Mouse (Mus musculus): ENCODE measurements around the gene Acaa1a.

GRCm38 (mm10) chr9:119340909-119341816, 1.7 kb downstream of the Acaa1a start, which contains the start of gene Myd88:
- no peak for TF ChIP-seq CTCF (IDR thresholded peaks at IDR 0.05; ENCODE audit: borderline replicate concordance, control insufficient read depth, extremely low read depth, insufficient read depth, low read length, poor library complexity)
- TF ChIP-seq POLR2A (IDR thresholded peaks at IDR 0.05; ENCODE audit: control insufficient read depth, extremely low read depth, insufficient read depth, low read length, poor library complexity): peak; percentile 44; the same call in 1 of the 2 replicates

Data from thymus, adult 2 months (tissue).